Mouse (Mus musculus) lung, embryonic 14.5 days (tissue): ENCODE measurements around the gene Gtpbp8. TPM values are rescaled to one million over a fixed set of nuclear protein-coding genes. Genes with fewer than 3 reads are reported as not detected.
A peak's percentile ranks its signal among the peaks of the same experiment; 100 is the strongest.

Source experiments
- ATAC-seq: fragments of 200-750 bp; cut with Nextera tagmentation; 2 replicates; pipeline ENCODE4 v1.8.0; 2017; ENCODE audit warnings: mild to moderate bottlenecking, moderate TSS enrichment, moderate library complexity; ENCODE audit not compliant: insufficient read depth
- DNase-seq: peaks from one replicate; pipeline ENCODE4 v3.0.0-alpha.2; 2015
- H3K27ac ChIP-seq: fragments of 300-500 bp; sonication (generic); 2 replicates; pipeline ENCODE4 v1.5.1; 2014; ENCODE audit warnings: low read depth, mild to moderate bottlenecking, moderate library complexity
- H3K27me3 ChIP-seq: fragments of 300-500 bp; sonication (generic); 2 replicates; pipeline ENCODE4 v1.6.1; 2014; ENCODE audit warnings: low read length, control low read depth; ENCODE audit not compliant: insufficient read depth
- H3K36me3 ChIP-seq: fragments of 300-500 bp; sonication (generic); 2 replicates; pipeline ENCODE4 v1.6.1; 2014; ENCODE audit warnings: control low read depth; ENCODE audit not compliant: insufficient read depth
- H3K4me1 ChIP-seq: fragments of 300-500 bp; sonication (generic); 2 replicates; pipeline ENCODE4 v1.6.1; 2014; ENCODE audit warnings: antibody characterized with exemption, control low read depth; ENCODE audit not compliant: insufficient read depth
- H3K4me2 ChIP-seq: fragments of 300-500 bp; sonication (generic); 2 replicates; pipeline ENCODE4 v1.6.1; 2014; ENCODE audit warnings: mild to moderate bottlenecking
- H3K4me3 ChIP-seq: fragments of 300-500 bp; sonication (generic); 2 replicates; pipeline ENCODE4 v1.5.1; 2014; ENCODE audit warnings: low read depth, low read length
- H3K9ac ChIP-seq: fragments of 300-500 bp; sonication (generic); 2 replicates; pipeline ENCODE4 v1.6.1; 2014
- H3K9me3 ChIP-seq: fragments of 300-500 bp; sonication (generic); 2 replicates; pipeline ENCODE4 v1.6.1; 2016; ENCODE audit warnings: low read depth, low read length, control low read depth
- CTCF ChIP-seq: IDR thresholded peaks from 2 replicates; pipeline ENCODE4 v1.5.1; 2016; ENCODE audit warnings: antibody characterized with exemption, low read depth
- WGBS: fragments of 180-500 bp; shearing (Covaris S2); extraction: QIAGEN DNeasy Blood & Tissue Kit; methylation state at CpG from one replicate; pipeline ENCODE4 v1.1.7; 2014; 5-methylcytosine and 5-hydroxymethylcytosine counted together
- polyA plus RNA-seq: library from polyadenylated mRNA; unstranded; fragments of >200 nt; fragmentation: Nextera tagmentation; extraction: Ambion mirVana; gene quantifications from 2 replicates; pipeline ENCODE4 v1.2.1, GENCODE M21; 2014

Gtpbp8 gene
- 30.1 and 31.8 TPM in 2 replicates for polyA plus RNA-seq

GRCm38 (mm10) chr16:44745866-44746562 lies at the start of gene Gtpbp8:
Gene Gtpbp8, minus strand, starts transcription at chr16:44746363.
- Histone ChIP-seq H3K4me1 (no peaks in the 10 kb centered on the region; the same call in 1 of the 2 replicates), H3K36me3 (peaks cover 13% of the 10 kb centered on the region), H3K9me3 (no peaks in the 10 kb centered on the region), H3K27ac (peak within 1 kb of the TSS; percentile 97), H3K4me2 (peak within 1 kb of the TSS; percentile 75), H3K4me3 (peak within 1 kb of the TSS; percentile 83), H3K27me3 (no peaks in the 10 kb centered on the region), H3K9ac (peak within 1 kb of the TSS; percentile 90)
- ATAC-seq (peak; percentile 96), DNase-seq (peak; percentile 95)
- WGBS, result under 1% methylated on average over 47 of the region's 47 CpGs
- no peak for TF ChIP-seq CTCF

DNA sequence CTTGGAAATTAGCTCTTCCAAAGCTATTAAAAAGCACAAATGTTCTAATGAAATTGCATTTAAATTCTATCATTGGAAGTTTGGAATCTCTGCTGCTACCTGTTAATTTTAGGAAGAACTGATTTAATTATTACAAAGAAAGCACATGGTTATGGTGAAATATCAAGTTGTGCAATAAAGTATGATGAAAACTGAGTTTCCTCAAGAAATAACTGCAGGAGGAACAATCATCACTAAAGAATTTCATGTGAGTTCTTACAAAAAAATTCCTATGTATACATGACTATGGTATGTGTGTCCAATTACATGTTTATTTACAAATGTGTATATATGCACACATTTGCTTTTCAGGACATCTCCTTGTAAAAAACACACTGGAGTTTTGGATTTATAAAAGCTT lies 48.3 kb upstream of the Gtpbp8 start:
- Histone ChIP-seq H3K9ac (no peak overlapping the region), H3K27me3 (no peaks in the 10 kb centered on the region), H3K27ac (no peak overlapping the region), H3K9me3 (no peaks in the 10 kb centered on the region), H3K36me3 (no peaks in the 10 kb centered on the region), H3K4me3 (no peak overlapping the region), H3K4me1 (no peaks in the 10 kb centered on the region), H3K4me2 (no peak overlapping the region)
- ATAC-seq, result no peak
- no peak for DNase-seq
- no peak for TF ChIP-seq CTCF

DNA sequence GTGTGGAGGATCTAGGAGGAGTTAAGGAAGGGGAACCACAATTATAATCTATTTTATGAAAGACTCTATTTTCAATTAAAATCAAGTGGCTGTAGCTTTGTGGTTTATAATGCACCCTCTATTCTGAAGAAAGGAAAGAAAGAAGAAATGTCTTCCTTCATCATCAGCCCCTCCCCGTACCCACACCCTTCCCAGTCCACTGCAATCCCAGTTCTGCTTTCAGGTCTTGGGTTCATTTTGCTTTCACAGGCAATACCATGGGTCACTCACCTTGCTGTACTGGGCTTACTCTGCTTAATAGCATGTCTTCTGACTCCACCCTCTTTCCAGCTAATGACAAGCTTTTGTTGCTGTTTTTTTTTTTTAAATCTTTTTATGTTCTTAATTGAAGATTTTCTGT lies 40.8 kb upstream of the Gtpbp8 start:
- Histone ChIP-seq H3K27me3 (no peaks in the 10 kb centered on the region), H3K4me3 (no peak overlapping the region), H3K9ac (no peak overlapping the region), H3K36me3 (no peaks in the 10 kb centered on the region), H3K9me3 (no peaks in the 10 kb centered on the region), H3K4me1 (no peaks in the 10 kb centered on the region), H3K4me2 (no peak overlapping the region), H3K27ac (no peak overlapping the region)
- no peak for TF ChIP-seq CTCF
- DNase-seq (no peak), ATAC-seq (no peak)
- WGBS, result 83% methylated on average over 1 of the region's 1 CpGs

DNA sequence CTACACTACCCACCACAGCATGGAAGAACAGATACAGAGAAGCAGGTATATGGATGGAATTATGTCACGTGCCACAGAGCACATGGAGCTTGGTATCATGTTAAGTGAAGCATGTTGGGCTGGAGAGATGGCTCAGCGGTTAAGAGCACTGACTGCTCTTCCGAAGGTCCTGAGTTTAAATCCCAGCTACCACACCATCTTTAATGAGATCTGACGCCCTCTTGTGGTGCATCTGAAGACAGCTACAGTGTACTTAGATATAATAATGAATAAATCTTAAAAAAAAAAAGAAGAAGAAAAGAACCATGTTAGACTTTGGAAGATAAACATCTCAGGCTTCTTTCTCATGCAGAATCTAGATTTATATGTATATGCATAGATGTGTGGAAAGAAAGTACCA lies 34.6 kb upstream of the Gtpbp8 start:
- DNase-seq (no peak), ATAC-seq (no peak)
- Histone ChIP-seq H3K4me2 (no peak overlapping the region), H3K27ac (no peak overlapping the region), H3K9ac (no peak overlapping the region), H3K27me3 (no peaks in the 10 kb centered on the region), H3K4me3 (no peak overlapping the region), H3K9me3 (no peaks in the 10 kb centered on the region), H3K4me1 (no peaks in the 10 kb centered on the region), H3K36me3 (no peaks in the 10 kb centered on the region)
- WGBS, result 69% methylated on average over 4 of the region's 4 CpGs
- no peak for TF ChIP-seq CTCF

DNA sequence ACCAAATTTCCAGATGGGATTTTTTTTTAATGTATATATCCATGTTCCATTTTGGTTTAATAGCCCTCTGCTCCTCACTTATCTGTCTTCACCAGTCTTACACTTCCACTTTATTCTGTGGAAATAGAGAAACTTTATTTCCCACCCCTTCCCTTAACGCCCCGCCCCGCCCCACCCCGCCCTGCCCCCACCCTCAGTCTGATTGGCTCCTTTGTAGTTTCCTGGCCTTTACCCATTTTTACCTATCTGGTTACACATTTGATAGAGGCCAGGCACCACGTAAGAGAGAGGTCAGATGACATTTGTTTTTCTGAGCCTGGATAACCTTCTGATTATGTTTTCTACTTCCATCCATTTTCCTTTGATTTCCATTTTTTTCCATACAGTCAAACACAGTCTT lies 33.3 kb upstream of the Gtpbp8 start:
- no peak for DNase-seq
- WGBS, result 88% methylated on average over 5 of the region's 5 CpGs
- H3K4me1 ChIP-seq, result no peaks in the 10 kb centered on the region

GRCm38 (mm10) chr16:44778538-44779147 lies 32.5 kb upstream of the Gtpbp8 start:
- 33% methylated on average over 17 of the region's 17 CpGs for WGBS
- no peaks in the 10 kb centered on the region for H3K4me1 ChIP-seq
- H3K27ac ChIP-seq, result no peak overlapping the region
- ATAC-seq (peak; percentile 83), DNase-seq (peak; percentile 76)
- TF ChIP-seq CTCF, result no peak
- H3K27me3 ChIP-seq, result no peaks in the 10 kb centered on the region
- no peak overlapping the region for H3K9ac ChIP-seq
- H3K9me3 ChIP-seq, result no peaks in the 10 kb centered on the region
- no peak overlapping the region for H3K4me3 ChIP-seq
- H3K4me2 ChIP-seq, result peak overlapping the region; percentile 44
- no peaks in the 10 kb centered on the region for H3K36me3 ChIP-seq

More for the DNA sequence above, 33.3 kb upstream of the Gtpbp8 start:
- ATAC-seq, result no peak
- Histone ChIP-seq H3K9me3 (no peaks in the 10 kb centered on the region), H3K27me3 (no peaks in the 10 kb centered on the region), H3K36me3 (no peaks in the 10 kb centered on the region), H3K9ac (no peak overlapping the region), H3K4me3 (no peak overlapping the region), H3K4me2 (no peak overlapping the region), H3K27ac (no peak overlapping the region)
- no peak for TF ChIP-seq CTCF

DNA sequence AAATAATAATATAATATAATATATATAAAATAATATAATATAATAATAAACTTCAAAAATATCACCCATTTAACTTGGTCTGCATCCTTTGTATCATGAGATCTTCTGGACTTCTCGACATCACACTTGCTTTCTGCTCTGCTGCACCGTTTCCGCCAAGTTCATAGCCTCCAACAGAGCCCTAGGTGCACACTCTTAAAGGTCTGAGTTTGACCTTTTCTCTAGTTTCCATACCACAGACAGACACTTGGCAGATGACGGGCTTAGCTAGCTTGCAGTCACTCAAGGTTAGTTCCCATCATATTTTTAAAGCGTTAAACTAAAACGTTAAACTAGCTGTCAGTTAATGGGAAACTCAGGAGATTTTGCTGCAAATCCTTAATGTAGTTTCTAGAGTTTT lies 28.0 kb upstream of the Gtpbp8 start:
- no peak for TF ChIP-seq CTCF
- Histone ChIP-seq H3K36me3 (no peaks in the 10 kb centered on the region), H3K9ac (no peak overlapping the region), H3K4me3 (no peak overlapping the region), H3K27me3 (no peaks in the 10 kb centered on the region), H3K9me3 (no peaks in the 10 kb centered on the region), H3K27ac (no peak overlapping the region), H3K4me1 (no peaks in the 10 kb centered on the region), H3K4me2 (no peak overlapping the region)
- DNase-seq (no peak), ATAC-seq (no peak)
- WGBS, result 84% methylated on average over 6 of the region's 6 CpGs
